Mouse (Mus musculus): Measurements from ENCODE around the gene Tex12.

Gene Tex12

DNA sequence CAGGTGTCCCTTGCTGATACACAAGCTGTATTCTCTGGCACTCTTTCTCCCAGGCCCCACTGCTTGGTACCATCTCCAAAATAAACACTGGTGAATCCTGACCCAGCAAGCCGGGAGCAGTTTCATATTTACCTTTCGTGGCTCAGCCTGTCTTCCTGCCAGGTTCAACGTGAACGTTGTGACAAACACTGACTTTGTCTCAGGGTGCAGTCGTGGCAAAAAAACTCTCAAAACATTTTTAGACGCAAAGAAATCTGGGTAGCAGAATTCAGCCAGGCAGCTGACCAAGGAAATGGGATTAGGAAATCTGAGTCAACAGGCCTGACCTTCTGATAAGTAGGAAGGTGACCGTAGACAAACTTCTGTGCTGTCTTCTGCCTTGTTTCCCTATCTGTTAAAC, 53.6 kb downstream of the Tex12 start:
- no peak for DNase-seq (ENCODE audit: low spot score)
